Mouse (Mus musculus) forebrain, embryonic 12.5 days (tissue): ENCODE data around the gene Rpl36al. TPM values are rescaled to one million over a fixed set of nuclear protein-coding genes. Genes with fewer than 3 reads are reported as not detected.

Source experiments
- ATAC-seq: fragments of 200-750 bp; cut with Nextera tagmentation; 2 replicates; pipeline ENCODE4 v1.8.0; 2017; ENCODE audit warnings: moderate TSS enrichment; ENCODE audit not compliant: low FRiP score
- H3K27ac ChIP-seq: fragments of 300-500 bp; sonication (generic); 2 replicates; pipeline ENCODE4 v1.5.1; 2016; ENCODE audit warnings: mild to moderate bottlenecking
- H3K27me3 ChIP-seq: fragments of 300-500 bp; sonication (generic); 2 replicates; pipeline ENCODE4 v1.6.1; 2016; ENCODE audit warnings: mild to moderate bottlenecking
- H3K36me3 ChIP-seq: fragments of 300-500 bp; sonication (generic); replicated peaks from 2 replicates; pipeline ENCODE4 v1.6.1; 2016; ENCODE audit warnings: mild to moderate bottlenecking
- H3K4me1 ChIP-seq: fragments of 300-500 bp; sonication (generic); 2 replicates; pipeline ENCODE4 v1.6.1; 2016
- H3K4me2 ChIP-seq: fragments of 300-500 bp; sonication (generic); 2 replicates; pipeline ENCODE4 v1.6.1; 2016; ENCODE audit warnings: mild to moderate bottlenecking, moderate library complexity
- H3K4me3 ChIP-seq: fragments of 300-500 bp; sonication (generic); replicated peaks from 2 replicates; pipeline ENCODE4 v1.5.1; 2016; ENCODE audit warnings: mild to moderate bottlenecking
- H3K9ac ChIP-seq: fragments of 300-500 bp; sonication (generic); 2 replicates; pipeline ENCODE4 v1.6.1; 2016; ENCODE audit warnings: mild to moderate bottlenecking
- H3K9me3 ChIP-seq: fragments of 300-500 bp; sonication (generic); 2 replicates; pipeline ENCODE4 v1.6.1; 2016
- WGBS: fragments of 180-500 bp; shearing (Covaris S2); methylation state at CpG from one replicate; pipeline ENCODE4 v1.1.7; 2016; 5-methylcytosine and 5-hydroxymethylcytosine counted together
- polyA plus RNA-seq: library from polyadenylated mRNA; unstranded; fragments of >200 nt; fragmentation: Nextera tagmentation; extraction: Ambion mirVana; gene quantifications from 2 replicates; pipeline ENCODE4 v1.2.1, GENCODE M21; 2016

The Rpl36al gene
- polyA plus RNA-seq: 480 and 487 TPM in 2 replicates

DNA sequence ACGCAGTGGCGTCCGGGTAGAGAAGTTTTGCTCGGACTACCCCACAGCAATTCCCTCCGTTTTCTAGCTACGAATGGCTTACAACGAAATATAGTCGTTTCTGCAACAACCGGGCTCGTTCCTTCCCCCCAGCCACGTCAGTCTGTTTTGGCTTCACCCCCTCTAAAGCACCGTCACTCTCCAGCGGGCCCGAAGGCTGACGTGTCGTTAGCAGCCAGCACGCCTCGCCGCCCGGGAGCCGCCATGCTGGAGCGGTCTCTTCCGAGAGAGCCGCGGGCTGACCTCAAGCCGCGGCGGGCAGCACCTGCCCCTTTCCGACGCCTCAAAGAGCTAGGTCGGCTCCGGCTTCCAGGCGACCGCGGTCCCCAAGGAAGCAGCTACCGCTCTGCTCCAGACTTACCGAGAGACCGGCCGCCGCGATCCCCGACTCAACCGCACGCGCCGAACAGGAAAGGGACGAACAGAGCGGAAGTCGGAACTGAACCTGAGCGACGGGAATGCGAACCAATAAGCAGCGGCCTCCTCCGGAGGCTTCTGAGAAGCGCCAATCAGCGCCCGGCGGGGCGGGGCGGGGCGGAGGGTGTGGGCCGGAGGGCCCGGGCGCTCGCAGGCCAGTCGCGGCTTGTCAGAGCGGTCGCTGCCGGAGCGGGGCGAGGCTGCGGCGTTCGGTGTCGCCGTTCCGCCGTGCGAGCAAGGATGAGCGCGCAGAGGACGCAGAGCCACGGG lies at the start of gene Rpl36al, which contains the start of gene Mgat2:
TSS of gene Rpl36al (minus strand) at position 501 of the 726 bp plus-strand sequence.
TSS of gene Mgat2 (plus strand) at position 575 of the 726 bp plus-strand sequence.
- H3K27me3 ChIP-seq: no peaks in the 10 kb centered on the region
- H3K9me3 ChIP-seq: no peaks in the 10 kb centered on the region
- peaks cover 22% of the 10 kb centered on the region for H3K36me3 ChIP-seq
- 1% methylated on average over 84 of the region's 84 CpGs for WGBS
- H3K27ac ChIP-seq: peak within 1 kb of the TSS; percentile 93
- H3K4me2 ChIP-seq: peak within 1 kb of the TSS; percentile 93
- peak within 1 kb of the TSS; percentile 93 for H3K4me3 ChIP-seq
- peak; percentile 100 for ATAC-seq
- H3K9ac ChIP-seq: peak within 1 kb of the TSS; percentile 95
- H3K4me1 ChIP-seq: peaks cover 23% of the 10 kb centered on the region

- ATAC-seq: no peak
- no peak overlapping the region for H3K4me2 ChIP-seq
Measured at GRCm38 (mm10) chr12:69229251-69229650, 45.4 kb upstream of the Rpl36al start.

DNA sequence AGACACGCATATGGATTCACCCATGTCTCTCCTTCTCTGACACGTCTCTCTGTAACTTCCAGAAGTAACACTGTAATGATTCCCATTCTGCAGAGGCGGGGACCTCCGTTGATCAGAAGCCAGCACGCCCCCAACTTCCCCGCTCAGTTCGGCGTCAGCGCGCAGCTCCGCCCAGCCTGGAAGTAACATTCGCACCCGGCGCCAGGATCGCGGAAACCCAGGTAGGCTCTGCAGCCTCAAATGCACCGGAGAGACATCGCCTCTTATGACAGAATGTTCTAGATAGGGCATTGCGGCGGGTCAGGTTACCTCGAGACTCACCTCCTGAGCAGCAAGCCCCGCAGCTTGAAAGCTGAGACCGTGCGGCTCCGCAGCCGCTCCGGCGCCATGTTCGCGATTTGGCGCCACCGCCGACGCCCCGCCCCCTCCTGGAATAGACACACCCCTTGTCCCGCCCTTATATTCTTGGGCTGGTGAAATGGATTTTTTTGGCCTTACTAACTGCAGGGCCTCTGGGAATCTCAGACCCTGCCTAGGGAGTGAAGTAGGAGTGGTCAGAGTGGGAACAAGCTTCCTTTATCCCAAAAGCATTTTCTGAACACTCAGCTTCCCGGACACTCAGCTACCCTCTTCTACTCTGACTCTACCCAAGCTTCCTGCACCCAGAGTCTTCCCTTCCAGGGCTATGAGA lies 44.0 kb upstream of the Rpl36al start, which contains the start of gene Pole2:
TSS of gene Pole2 (minus strand) at position 420 of the 691 bp plus-strand sequence.
- Histone ChIP-seq H3K27ac (peak within 1 kb of the TSS; percentile 65), H3K9ac (peak within 1 kb of the TSS; percentile 55), H3K4me2 (peak within 1 kb of the TSS; percentile 57), H3K4me3 (peak within 1 kb of the TSS; percentile 66), H3K9me3 (no peaks in the 10 kb centered on the region), H3K27me3 (no peaks in the 10 kb centered on the region), H3K4me1 (0 out of 2 replicates have a peak, but pooled peaks cover 5% of the 10 kb centered on the region), H3K36me3 (peaks cover 7% of the 10 kb centered on the region; the same call in 1 of the 2 replicates)
- ATAC-seq: peak; percentile 95
- WGBS: under 1% methylated on average over 37 of the region's 37 CpGs

More at GRCm38 (mm10) chr12:69229251-69229650, 45.4 kb upstream of the Rpl36al start:
- H3K4me3 ChIP-seq: no peak overlapping the region
- peaks cover 4% of the 10 kb centered on the region; the same call in 1 of the 2 replicates for H3K36me3 ChIP-seq
- no peak overlapping the region for H3K9ac ChIP-seq
- no peaks in the 10 kb centered on the region for H3K9me3 ChIP-seq
- 72% methylated on average over 2 of the region's 2 CpGs for WGBS
- H3K27me3 ChIP-seq: no peaks in the 10 kb centered on the region
- 0 out of 2 replicates have a peak, but pooled peaks cover 5% of the 10 kb centered on the region for H3K4me1 ChIP-seq
- no peak overlapping the region for H3K27ac ChIP-seq

GRCm38 (mm10) chr12:69220613-69221277 lies 36.9 kb upstream of the Rpl36al start:
- 93% methylated on average over 19 of the region's 19 CpGs for WGBS

DNA sequence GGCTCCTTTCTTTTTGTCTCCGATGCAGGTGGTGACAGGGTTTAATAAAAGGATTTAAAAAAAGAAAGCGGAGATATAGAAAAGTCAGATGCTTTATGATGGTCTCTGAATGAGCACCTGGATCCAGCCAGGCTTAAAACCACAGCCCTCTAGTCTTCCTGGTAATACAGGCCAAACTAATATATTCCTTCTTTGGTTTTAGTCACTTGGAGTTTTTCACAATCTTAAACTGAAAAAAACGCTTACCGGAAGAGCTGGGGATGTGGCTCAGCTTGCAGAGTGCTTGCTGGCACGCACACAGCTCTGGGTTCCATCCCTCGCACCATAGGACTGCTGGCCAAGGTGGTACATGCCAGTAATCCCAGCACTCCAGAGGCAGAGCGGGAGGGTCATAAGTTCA lies 32.7 kb upstream of the Rpl36al start:
- no peak for ATAC-seq
- Histone ChIP-seq H3K9ac (no peak overlapping the region), H3K27ac (no peak overlapping the region), H3K4me1 (no peaks in the 10 kb centered on the region), H3K4me3 (no peak overlapping the region), H3K27me3 (no peaks in the 10 kb centered on the region), H3K9me3 (no peaks in the 10 kb centered on the region), H3K4me2 (no peak overlapping the region), H3K36me3 (peaks cover 69% of the 10 kb centered on the region)
- WGBS: 96% methylated on average over 7 of the region's 7 CpGs

More at GRCm38 (mm10) chr12:69220613-69221277, 36.9 kb upstream of the Rpl36al start:
- H3K4me1 ChIP-seq: no peaks in the 10 kb centered on the region
- H3K4me3 ChIP-seq: no peak overlapping the region
- no peak overlapping the region for H3K4me2 ChIP-seq
- H3K9me3 ChIP-seq: no peaks in the 10 kb centered on the region
- no peak overlapping the region; the same call in 1 of the 2 replicates for H3K9ac ChIP-seq
- H3K27ac ChIP-seq: no peak overlapping the region
- no peak for ATAC-seq
- H3K36me3 ChIP-seq: peaks cover 43% of the 10 kb centered on the region
- no peaks in the 10 kb centered on the region for H3K27me3 ChIP-seq

DNA sequence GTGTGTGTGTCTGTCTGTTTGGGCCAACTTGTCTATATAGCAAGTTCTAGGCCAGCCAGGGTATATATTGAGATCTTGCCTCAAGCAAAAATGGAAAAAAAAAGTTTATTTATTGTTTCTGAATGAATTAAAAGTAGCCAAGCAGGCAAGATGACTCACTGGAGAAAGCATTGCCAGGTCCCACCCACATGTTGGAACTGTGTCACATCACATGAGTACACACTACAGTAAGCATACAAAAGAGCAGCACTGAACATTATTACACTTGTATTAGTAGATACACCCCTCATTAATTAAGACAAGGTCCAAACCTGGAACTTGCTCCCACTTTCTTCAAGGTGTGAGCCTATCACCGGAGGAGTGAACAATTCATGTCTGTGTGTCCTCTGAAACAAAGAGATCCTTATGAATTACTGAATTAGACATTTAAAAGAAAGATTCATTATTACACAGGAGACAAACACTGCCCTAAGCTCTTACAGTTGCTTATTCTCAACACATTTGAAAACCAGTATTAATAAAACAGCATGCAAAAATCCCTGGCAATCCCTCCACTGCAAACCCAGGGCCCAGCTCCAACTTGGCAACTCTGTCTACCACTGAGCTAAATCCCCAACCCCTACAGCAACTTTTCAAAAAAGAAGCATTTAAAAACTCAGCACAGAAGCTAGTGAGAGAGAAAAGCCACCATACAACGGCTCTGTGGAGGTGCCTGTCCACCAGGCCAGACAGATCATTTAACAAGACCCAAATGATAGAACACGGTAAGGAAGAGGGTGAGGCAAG lies 31.3 kb upstream of the Rpl36al start:
- Histone ChIP-seq H3K9ac (no peak overlapping the region), H3K4me1 (no peaks in the 10 kb centered on the region), H3K4me2 (no peak overlapping the region), H3K36me3 (peaks cover 64% of the 10 kb centered on the region), H3K27ac (no peak overlapping the region), H3K27me3 (no peaks in the 10 kb centered on the region), H3K4me3 (no peak overlapping the region), H3K9me3 (no peaks in the 10 kb centered on the region)
- 93% methylated on average over 3 of the region's 3 CpGs for WGBS
- no peak for ATAC-seq

DNA sequence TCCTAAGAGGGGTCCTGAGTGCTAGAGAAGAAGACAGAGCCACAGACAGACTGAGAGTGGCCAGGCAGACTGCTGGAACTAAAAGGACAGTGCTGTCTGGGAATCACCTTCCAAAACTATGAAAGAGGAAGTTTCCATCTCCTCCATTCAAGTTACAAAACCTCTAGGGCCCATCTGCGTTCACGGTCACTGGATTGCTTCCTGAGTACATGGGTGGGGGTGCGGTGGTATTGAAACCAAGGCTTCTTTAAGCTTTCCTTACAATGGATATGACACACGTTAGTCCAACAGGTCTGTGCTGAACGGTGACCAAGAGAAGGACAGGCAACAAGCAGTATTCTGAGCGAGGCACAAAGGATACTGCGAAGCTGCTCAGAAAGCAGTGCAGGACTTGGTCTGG lies 30.5 kb upstream of the Rpl36al start:
- WGBS: 94% methylated on average over 7 of the region's 7 CpGs
- Histone ChIP-seq H3K9me3 (no peaks in the 10 kb centered on the region), H3K27ac (no peak overlapping the region), H3K4me2 (no peak overlapping the region), H3K9ac (no peak overlapping the region), H3K36me3 (peaks cover 61% of the 10 kb centered on the region), H3K4me3 (no peak overlapping the region), H3K27me3 (no peaks in the 10 kb centered on the region), H3K4me1 (no peaks in the 10 kb centered on the region)
- no peak for ATAC-seq

- Histone ChIP-seq H3K9me3 (no peaks in the 10 kb centered on the region), H3K9ac (no peak overlapping the region), H3K4me3 (no peak overlapping the region), H3K27me3 (no peaks in the 10 kb centered on the region), H3K4me2 (no peak overlapping the region), H3K4me1 (no peaks in the 10 kb centered on the region), H3K27ac (no peak overlapping the region), H3K36me3 (peaks cover 53% of the 10 kb centered on the region)
- no peak for ATAC-seq
- 95% methylated on average over 13 of the region's 13 CpGs for WGBS
Measured at GRCm38 (mm10) chr12:69213186-69213777, 29.4 kb upstream of the Rpl36al start.

DNA sequence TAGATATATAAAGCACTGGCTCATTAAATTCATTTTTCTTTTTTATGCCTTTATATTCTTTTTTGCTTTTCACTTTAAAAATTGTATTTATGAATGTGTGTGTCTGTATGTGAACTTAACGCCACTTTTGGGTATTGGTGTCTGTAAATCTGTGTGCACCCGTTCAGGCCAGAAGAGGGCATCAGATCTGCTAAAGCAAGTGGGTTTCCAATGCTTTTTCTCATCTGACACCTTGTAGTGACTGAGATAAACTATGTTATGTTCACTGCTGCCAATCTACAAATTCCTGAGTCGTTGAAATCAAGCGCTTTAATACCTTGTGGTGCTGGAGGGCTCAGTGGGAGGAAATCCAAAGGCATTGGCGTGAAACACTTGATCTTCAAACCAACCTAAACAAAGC lies 27.2 kb upstream of the Rpl36al start:
- WGBS: 85% methylated on average over 5 of the region's 5 CpGs
- no peak overlapping the region for H3K9ac ChIP-seq
- no peak for ATAC-seq
- peaks cover 63% of the 10 kb centered on the region for H3K36me3 ChIP-seq
- no peak overlapping the region for H3K4me2 ChIP-seq
- no peaks in the 10 kb centered on the region for H3K27me3 ChIP-seq
- no peak overlapping the region for H3K4me3 ChIP-seq
- no peaks in the 10 kb centered on the region for H3K9me3 ChIP-seq
- no peak overlapping the region for H3K27ac ChIP-seq
- no peaks in the 10 kb centered on the region for H3K4me1 ChIP-seq

- 90% methylated on average over 18 of the region's 18 CpGs for WGBS
- Histone ChIP-seq H3K27ac (no peak overlapping the region), H3K4me1 (no peaks in the 10 kb centered on the region), H3K9ac (no peak overlapping the region), H3K4me2 (no peak overlapping the region), H3K27me3 (no peaks in the 10 kb centered on the region), H3K9me3 (no peaks in the 10 kb centered on the region), H3K4me3 (no peak overlapping the region), H3K36me3 (peaks cover 58% of the 10 kb centered on the region)
- no peak for ATAC-seq
Measured at GRCm38 (mm10) chr12:69210056-69210979, 26.4 kb upstream of the Rpl36al start.
